Mouse (Mus musculus): ENCODE measurements around the gene Proz. TPM values are rescaled to one million over a fixed set of nuclear protein-coding genes. Genes with fewer than 3 reads are reported as not detected.

Gene Proz
- total RNA-seq, 1 experiment, result 0.22 TPM

DNA sequence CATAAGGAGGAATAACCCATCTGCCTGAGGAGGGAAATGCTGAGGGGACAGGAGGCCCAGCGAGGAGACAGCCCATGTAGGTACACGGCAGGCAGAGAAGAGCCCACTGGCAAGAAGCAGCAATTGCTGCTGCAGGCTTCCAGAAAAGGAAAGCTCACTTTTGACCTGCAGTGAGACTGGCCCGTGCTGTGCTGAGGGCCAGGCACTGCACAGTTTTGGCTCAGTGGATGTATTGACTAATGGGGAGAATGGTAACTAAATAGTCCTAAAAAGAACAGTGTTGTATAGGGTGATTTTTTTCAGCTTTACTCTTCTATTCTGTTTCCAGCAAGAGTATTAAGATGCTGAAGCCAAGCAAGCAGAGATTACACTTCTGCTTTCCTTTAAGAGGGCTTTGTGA is 57.8 kb downstream of the Proz start:
- peaks cover 4% of the 10 kb centered on the region; the same call in 1 of the 2 replicates for H3K36me3 ChIP-seq (ENCODE audit: control insufficient read depth, insufficient read depth, low read length, poor library complexity, severe bottlenecking)
- no peak for DNase-seq (ENCODE audit: low read depth, low spot score)

DNA sequence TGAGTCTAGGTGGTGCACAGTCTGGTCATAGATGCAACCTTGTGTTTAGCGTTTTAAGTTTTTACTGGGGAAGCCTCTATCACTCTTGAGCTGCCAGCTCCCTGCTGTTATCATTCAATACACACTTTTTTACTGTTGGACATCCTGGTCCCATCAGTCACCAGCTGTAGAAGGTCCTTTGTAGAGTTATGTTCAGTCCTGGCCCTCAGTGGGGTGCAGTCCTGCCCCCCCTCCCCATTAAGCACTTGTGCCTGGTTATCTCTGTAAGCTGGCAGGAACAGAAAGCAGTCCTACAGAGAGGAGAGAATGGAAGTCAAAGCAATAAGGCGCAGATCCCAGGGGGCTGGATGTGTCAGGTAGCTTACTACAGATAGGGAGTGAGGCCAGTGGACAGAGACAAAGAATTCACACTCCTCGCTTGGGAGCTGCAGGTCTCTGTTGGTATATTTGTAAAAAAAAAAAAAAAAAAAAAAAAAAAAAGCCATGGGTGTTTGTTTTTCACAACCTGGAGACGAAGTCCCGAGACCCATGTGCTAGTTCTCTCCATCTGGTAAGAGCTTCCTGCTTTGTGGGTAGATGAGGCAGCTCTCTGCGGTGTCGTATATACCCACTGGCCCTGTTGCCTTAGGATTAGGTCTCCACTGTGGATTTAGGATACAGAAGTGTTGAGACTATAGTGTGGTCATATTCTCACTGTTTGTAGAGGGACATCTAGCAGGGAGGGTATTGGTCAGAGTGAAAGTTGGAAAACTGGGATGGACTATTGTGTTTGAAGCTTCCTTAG is 60.4 kb downstream of the Proz start:
- Histone ChIP-seq H3K4me3 (ENCODE audit: insufficient read depth in 1 of 2, low read depth in 1 of 2, low read length in 2 of 2, poor library complexity in 1 of 2, severe bottlenecking in 1 of 2) (no peak overlapping the region), H3K36me3 (ENCODE audit: control insufficient read depth, insufficient read depth, low read length, poor library complexity, severe bottlenecking) (peaks cover 12% of the 10 kb centered on the region), H3K9me3 (ENCODE audit: control insufficient read depth, insufficient read depth, low read depth, low read length) (no peaks in the 10 kb centered on the region), H3K27ac (ENCODE audit: insufficient read depth, low read depth, low read length, poor library complexity, severe bottlenecking) (no peak overlapping the region), H3K4me1 (ENCODE audit: control insufficient read depth in 2 of 2, insufficient read depth in 2 of 2, low read length in 2 of 2, poor library complexity in 1 of 2) (no peaks in the 10 kb centered on the region; a peak in 1 of 4 replicates), H3K9ac (ENCODE audit: insufficient read depth, low read depth, low read length, poor library complexity, severe bottlenecking) (no peak overlapping the region)
- in situ Hi-C loops (cut with MboI; ENCODE audit: low sequenced_read_pairs in 2 of 2, unreplicated experiment in 2 of 2), result no loop called here
- no peak for TF ChIP-seq ZNF384 (IDR thresholded peaks at IDR 0.05; ENCODE audit: low read depth, low read length)
- no peak for TF ChIP-seq MAFK (IDR thresholded peaks at IDR 0.05; ENCODE audit: insufficient read depth, low read depth, low read length)
- TF ChIP-seq ZC3H11A (IDR thresholded peaks at IDR 0.05; ENCODE audit: borderline replicate concordance, low read depth, low read length), result no peak
- no peak for TF ChIP-seq CHD2 (IDR thresholded peaks at IDR 0.05; ENCODE audit: low read depth, low read length)
- TF ChIP-seq HCFC1 (IDR thresholded peaks at IDR 0.05; ENCODE audit: borderline replicate concordance, insufficient read depth, low read length), result no peak
- no peak for DNase-seq (ENCODE audit: low read depth, low spot score)

More for the DNA sequence above, 57.8 kb downstream of the Proz start:
- TF ChIP-seq ZNF384 (IDR thresholded peaks at IDR 0.05; ENCODE audit: low read depth, low read length) (no peak), HCFC1 (IDR thresholded peaks at IDR 0.05; ENCODE audit: borderline replicate concordance, insufficient read depth, low read length) (no peak)
- in situ Hi-C loops (cut with MboI; ENCODE audit: low sequenced_read_pairs in 2 of 2, unreplicated experiment in 2 of 2), result no loop called here
- Histone ChIP-seq H3K9ac (ENCODE audit: insufficient read depth, low read depth, low read length, poor library complexity, severe bottlenecking) (no peak overlapping the region), H3K4me3 (ENCODE audit: insufficient read depth in 1 of 2, low read depth in 1 of 2, low read length in 2 of 2, poor library complexity in 1 of 2, severe bottlenecking in 1 of 2) (no peak overlapping the region), H3K9me3 (ENCODE audit: control insufficient read depth, insufficient read depth, low read depth, low read length) (no peaks in the 10 kb centered on the region), H3K27ac (ENCODE audit: insufficient read depth, low read depth, low read length, poor library complexity, severe bottlenecking) (peak overlapping the region; percentile 27; the same call in 1 of the 2 replicates), H3K4me1 (ENCODE audit: control insufficient read depth in 2 of 2, insufficient read depth in 2 of 2, low read length in 2 of 2, poor library complexity in 1 of 2) (no peaks in the 10 kb centered on the region)

DNA sequence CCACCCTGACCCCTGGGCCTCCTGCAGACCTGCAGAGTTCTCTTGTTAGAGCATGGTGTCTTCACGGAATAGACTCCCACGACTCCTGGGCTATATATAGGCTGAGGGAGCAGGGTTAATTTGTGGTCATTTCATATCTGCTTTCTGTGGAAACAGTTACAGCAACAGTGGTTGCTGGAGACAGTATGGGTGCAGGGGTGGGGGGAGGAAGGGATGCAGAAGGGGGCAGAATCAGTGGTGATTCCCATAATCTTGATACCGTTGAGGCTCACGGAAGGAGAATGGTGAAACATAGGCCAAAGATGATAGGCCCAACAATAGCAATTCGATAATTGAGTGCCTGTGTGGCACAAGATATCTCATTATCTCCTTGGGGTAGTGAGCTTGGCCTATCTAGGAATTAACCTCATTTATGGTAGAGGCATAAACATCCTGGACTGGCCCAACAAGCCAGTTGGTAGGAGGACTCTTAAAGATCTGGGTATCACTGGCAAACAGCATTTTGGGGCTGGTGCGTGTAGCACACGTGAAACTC is 62.2 kb downstream of the Proz start:
- no peak for TF ChIP-seq CHD2 (IDR thresholded peaks at IDR 0.05; ENCODE audit: low read depth, low read length)
- Histone ChIP-seq H3K4me1 (ENCODE audit: control insufficient read depth in 2 of 2, insufficient read depth in 2 of 2, low read length in 2 of 2, poor library complexity in 1 of 2) (no peaks in the 10 kb centered on the region; a peak in 1 of 4 replicates), H3K9ac (ENCODE audit: insufficient read depth, low read depth, low read length, poor library complexity, severe bottlenecking) (no peak overlapping the region), H3K27ac (ENCODE audit: insufficient read depth, low read depth, low read length, poor library complexity, severe bottlenecking) (no peak overlapping the region; the same call in 1 of the 2 replicates), H3K4me3 (ENCODE audit: insufficient read depth in 1 of 2, low read depth in 1 of 2, low read length in 2 of 2, poor library complexity in 1 of 2, severe bottlenecking in 1 of 2) (no peak overlapping the region), H3K36me3 (ENCODE audit: control insufficient read depth, insufficient read depth, low read length, poor library complexity, severe bottlenecking) (peaks cover 13% of the 10 kb centered on the region), H3K9me3 (ENCODE audit: control insufficient read depth, insufficient read depth, low read depth, low read length) (no peaks in the 10 kb centered on the region)
- DNase-seq (ENCODE audit: low read depth, low spot score), result no peak
- in situ Hi-C loops (cut with MboI; ENCODE audit: low sequenced_read_pairs in 2 of 2, unreplicated experiment in 2 of 2), result no loop called here

DNA sequence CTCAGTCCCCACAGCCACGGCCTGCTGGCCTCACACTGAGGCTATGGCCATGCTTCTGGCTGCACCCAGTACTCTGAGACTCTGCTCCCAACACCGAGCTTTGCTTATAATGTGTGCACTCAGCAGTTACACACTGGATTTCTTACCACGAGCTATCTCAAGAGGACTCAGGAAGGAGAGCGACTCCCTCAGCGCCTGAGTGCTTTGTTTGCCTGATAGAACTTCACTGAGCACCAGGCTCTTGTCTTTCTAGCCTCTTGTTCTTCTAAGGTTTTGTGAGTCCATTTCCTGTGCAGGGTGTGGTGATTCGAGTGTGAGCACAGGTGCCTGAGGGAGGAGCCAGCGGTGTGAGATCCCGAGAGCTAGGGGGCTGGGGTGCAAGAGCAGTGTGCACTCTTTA is 64.2 kb downstream of the Proz start:
- no peak overlapping the region for H3K4me3 ChIP-seq (ENCODE audit: insufficient read depth in 1 of 2, low read depth in 1 of 2, low read length in 2 of 2, poor library complexity in 1 of 2, severe bottlenecking in 1 of 2)
- peaks cover 18% of the 10 kb centered on the region for H3K36me3 ChIP-seq (ENCODE audit: control insufficient read depth, insufficient read depth, low read length, poor library complexity, severe bottlenecking)
- no peak for TF ChIP-seq ZC3H11A (IDR thresholded peaks at IDR 0.05; ENCODE audit: borderline replicate concordance, low read depth, low read length)
- no peak for TF ChIP-seq CHD2 (IDR thresholded peaks at IDR 0.05; ENCODE audit: low read depth, low read length)
- no peak for TF ChIP-seq ZNF384 (IDR thresholded peaks at IDR 0.05; ENCODE audit: low read depth, low read length)
- no peak for TF ChIP-seq MAFK (IDR thresholded peaks at IDR 0.05; ENCODE audit: insufficient read depth, low read depth, low read length)
- no peak for TF ChIP-seq HCFC1 (IDR thresholded peaks at IDR 0.05; ENCODE audit: borderline replicate concordance, insufficient read depth, low read length)
- in situ Hi-C loops (cut with MboI; ENCODE audit: low sequenced_read_pairs in 2 of 2, unreplicated experiment in 2 of 2), result no loop called here
- no peak for DNase-seq (ENCODE audit: low read depth, low spot score)
- H3K4me1 ChIP-seq (ENCODE audit: control insufficient read depth in 2 of 2, insufficient read depth in 2 of 2, low read length in 2 of 2, poor library complexity in 1 of 2), result no peaks in the 10 kb centered on the region; a peak in 1 of 4 replicates
- no peaks in the 10 kb centered on the region for H3K9me3 ChIP-seq (ENCODE audit: control insufficient read depth, insufficient read depth, low read depth, low read length)
- no peak overlapping the region for H3K9ac ChIP-seq (ENCODE audit: insufficient read depth, low read depth, low read length, poor library complexity, severe bottlenecking)
- no peak overlapping the region for H3K27ac ChIP-seq (ENCODE audit: insufficient read depth, low read depth, low read length, poor library complexity, severe bottlenecking)

Other genes with a start within 250 kb of the Proz start
- 16.0 and 26.7 TPM in 2 replicates for gene Mcf2l, start 187.1 kb upstream of the Proz start, total RNA-seq (2012; rRNA removed)
- gene F7, start 34.9 kb upstream of the Proz start, total RNA-seq (2012; rRNA removed), result 0.09 and 0.16 TPM in 2 replicates
- gene F10, start 23.6 kb upstream of the Proz start, total RNA-seq (2012; rRNA removed), result not detected in 2 replicates
- 35.2 and 42.5 TPM in 2 replicates for gene Pcid2, start 44.5 kb downstream of the Proz start, total RNA-seq (2012; rRNA removed)
- gene Cul4a, start 44.7 kb downstream of the Proz start, total RNA-seq (2012; rRNA removed), result 35.7 and 42.7 TPM in 2 replicates
- gene Lamp1, start 98.2 kb downstream of the Proz start, total RNA-seq (2012; rRNA removed), result 559 and 680 TPM in 2 replicates
- gene Grtp1, start 139.7 kb downstream of the Proz start, total RNA-seq (2012; rRNA removed), result 36.3 and 60.0 TPM in 2 replicates
- 0.31 and 0.32 TPM in 2 replicates for gene Adprhl1, start 193.2 kb downstream of the Proz start, total RNA-seq (2012; rRNA removed)
- gene Dcun1d2, start 227.2 kb downstream of the Proz start, total RNA-seq (2012; rRNA removed), result 10.6 and 12.3 TPM in 2 replicates
- gene Tmco3, start 227.3 kb downstream of the Proz start, total RNA-seq (2012; rRNA removed), result 20.3 and 27.0 TPM in 2 replicates